Mouse (Mus musculus): ENCODE data around the gene Vgf. TPM values are rescaled to one million over a fixed set of nuclear protein-coding genes. Genes with fewer than 3 reads are reported as not detected.

Gene Vgf
- not detected for polyA plus RNA-seq (2017; shearing (Covaris generic))

DNA sequence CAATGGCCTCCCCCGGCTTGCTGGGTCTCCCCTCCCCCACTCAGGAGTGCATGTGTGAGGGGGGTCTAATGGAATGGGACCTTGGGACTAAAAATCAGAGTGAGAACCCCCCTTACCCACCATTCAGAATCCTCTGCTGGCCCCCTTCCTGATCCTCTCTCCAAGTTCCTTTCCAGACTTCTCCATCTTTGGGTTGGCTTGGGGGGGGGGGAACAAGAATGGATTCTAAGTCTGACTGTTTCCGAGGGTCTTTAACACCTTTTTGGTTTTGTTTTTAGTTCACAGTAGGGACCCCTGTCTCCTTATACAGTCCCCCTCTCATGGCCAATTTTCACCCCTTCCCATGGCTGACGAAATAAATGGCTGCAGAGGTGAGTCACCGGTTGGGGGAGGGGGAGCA lies at the start of gene Vgf:
Gene Vgf (plus strand): TSS at position 301 of the 400 bp plus-strand sequence.

DNA sequence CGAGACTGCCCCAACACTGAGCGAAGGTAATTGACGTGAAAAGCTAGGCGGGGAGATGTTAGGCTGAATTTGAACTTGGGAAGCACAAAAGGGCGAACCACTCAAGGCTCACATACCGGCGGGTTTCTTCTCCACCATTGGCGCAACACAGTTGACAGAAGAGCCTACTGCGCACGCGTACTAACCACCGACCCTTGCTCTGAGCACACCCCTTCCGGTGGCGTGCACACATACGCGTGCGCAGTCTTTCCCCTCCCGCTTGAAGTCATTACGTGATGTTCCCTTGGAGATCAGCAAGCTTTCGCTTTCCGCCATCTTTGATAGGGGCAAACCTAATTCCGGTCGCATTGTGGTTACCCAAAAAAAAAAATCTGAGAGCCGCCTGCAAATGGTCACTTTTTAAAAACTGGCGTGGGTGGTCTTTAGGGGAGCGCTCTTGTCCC lies 39.5 kb upstream of the Vgf start, which contains the start of gene Plod3:
Gene Plod3 (plus strand): TSS at position 325 of the 443 bp plus-strand sequence.

GRCm38 (mm10) chr5:136987934-136988271 lies 38.3 kb upstream of the Vgf start, which contains the start of gene Znhit1:
Gene Znhit1 (minus strand): TSS chr5:136988021.

DNA sequence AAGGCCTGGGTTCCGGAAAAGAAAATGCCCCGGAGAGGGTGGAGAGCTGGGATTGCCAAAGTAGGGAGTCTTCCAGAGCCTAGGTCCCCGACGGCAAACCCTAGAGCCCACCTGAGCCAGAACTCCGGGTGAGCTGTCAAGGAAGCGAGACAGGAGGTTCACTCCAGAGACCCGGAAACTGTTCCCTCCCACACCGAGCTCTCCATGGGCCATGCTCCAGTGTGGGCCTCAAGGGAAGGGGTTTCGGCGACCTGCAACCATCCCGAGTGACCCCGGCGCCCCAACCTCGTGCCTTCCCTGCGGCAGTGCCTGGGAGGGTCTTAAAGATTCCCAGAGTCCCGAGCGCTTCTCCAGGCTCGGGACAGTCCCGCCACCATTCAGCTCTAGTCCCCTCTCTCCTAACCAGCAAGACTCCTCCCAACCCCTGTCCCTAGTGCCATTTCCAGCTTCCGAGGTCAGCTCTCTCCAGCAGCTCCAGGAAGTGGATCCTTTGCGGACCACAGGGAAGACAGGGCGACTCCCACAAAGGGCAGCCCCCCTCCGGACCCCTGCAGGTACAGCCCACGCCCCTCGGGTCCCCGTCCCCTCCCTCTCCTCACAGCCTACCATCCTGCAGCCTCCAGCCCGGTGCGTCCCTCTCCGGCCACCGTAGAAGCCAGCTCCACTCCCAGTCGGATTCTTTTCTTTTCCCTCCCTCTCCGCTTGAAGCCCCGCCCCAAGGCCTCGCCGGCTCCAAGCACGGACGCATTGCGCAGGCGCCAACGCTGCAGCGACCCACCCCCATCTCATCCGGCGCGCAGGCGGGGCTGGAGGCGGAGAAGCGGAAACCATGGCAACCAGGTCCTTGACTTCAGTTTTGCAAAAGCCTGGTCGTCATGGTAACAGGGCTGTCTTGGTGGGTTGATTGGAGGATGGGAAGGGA lies 19.5 kb downstream of the Vgf start, which contains the start of gene Ap1s1:
Gene Ap1s1 (minus strand): TSS at position 734 of the 922 bp plus-strand sequence.

DNA sequence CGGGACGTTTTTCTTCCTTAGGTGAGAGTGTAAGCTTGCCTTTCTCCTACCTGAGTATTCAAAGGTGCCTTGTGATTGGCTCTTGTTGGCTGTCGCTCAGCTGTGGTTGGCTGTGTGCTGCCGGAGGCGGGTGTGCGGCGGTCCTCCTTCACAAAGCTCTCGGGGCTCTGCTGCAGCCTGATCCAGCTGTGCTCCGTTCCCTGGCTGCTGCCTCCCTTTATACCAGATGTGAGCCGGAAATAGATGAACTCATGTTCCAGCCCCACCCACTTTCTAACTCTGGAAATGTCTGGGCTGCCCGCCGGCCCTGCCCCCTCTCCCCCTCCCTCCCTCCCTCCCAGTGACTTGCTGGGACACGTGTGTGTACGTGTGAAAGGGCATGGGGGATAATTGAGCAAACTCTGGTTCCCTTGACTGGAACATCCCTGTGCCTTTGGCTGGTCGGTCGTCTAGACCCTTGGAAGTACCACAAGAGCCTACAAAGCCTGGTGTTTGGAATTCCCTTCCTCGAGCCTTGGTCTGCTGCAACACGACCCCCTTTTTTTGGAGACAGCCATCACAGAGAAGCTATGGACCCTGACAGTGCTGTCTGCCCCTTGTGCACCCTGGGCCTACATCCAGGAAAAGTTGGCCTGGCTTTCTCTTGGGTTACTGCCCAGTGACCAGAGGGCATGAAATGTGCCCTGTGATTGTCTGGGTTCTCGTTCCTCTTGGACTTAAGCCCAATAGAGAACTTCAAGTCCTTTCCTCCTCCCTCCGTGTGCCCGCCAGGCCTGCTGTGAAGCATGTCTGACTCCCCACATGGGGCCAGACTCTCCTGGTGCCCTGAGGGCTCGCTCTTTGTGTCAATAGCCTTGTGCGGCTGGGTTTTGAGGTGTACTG lies 46.1 kb downstream of the Vgf start, which contains the start of gene Serpine1:
Gene Serpine1 (minus strand): TSS at position 190 of the 882 bp plus-strand sequence.

Other genes starting within 250 kb of the Vgf start
- 1.1 TPM for gene Col26a1, start 143.2 kb upstream of the Vgf start, polyA plus RNA-seq (2017; shearing (Covaris generic))
- gene Ift22, start 118.2 kb upstream of the Vgf start, polyA plus RNA-seq (2017; shearing (Covaris generic)), result 5.8 TPM
- gene Fis1, start 73.1 kb upstream of the Vgf start, polyA plus RNA-seq (2017; shearing (Covaris generic)), result 156 TPM
- 0.40 TPM for gene Cldn15, start 59.8 kb upstream of the Vgf start, polyA plus RNA-seq (2017; shearing (Covaris generic))
- gene Plod3, start 39.4 kb upstream of the Vgf start, polyA plus RNA-seq (2017; shearing (Covaris generic)), result 6.2 TPM
- gene Znhit1, start 38.4 kb upstream of the Vgf start, polyA plus RNA-seq (2017; shearing (Covaris generic)), result 29.4 TPM
- 44.9 TPM for gene Ap1s1, start 19.7 kb downstream of the Vgf start, polyA plus RNA-seq (2017; shearing (Covaris generic))
- not detected for gene Serpine1, start 45.9 kb downstream of the Vgf start, polyA plus RNA-seq (2017; shearing (Covaris generic))
- gene Trim56, start 89.8 kb downstream of the Vgf start, polyA plus RNA-seq (2017; shearing (Covaris generic)), result 6.6 TPM
- gene Muc3, start 122.9 kb downstream of the Vgf start, polyA plus RNA-seq (2017; shearing (Covaris generic)), result not detected
- not detected for gene Muc3a, start 186.0 kb downstream of the Vgf start, polyA plus RNA-seq (2017; shearing (Covaris generic))